Mouse (Mus musculus) frontal cortex, adult 2 months (tissue): ENCODE measurements around the gene Ccm2. TPM values are rescaled to one million over a fixed set of nuclear protein-coding genes. Genes with fewer than 3 reads are reported as not detected.

ENCODE experiments used
- DNase-seq, 2 experiments: peaks; one replicate each; pipeline ENCODE4 v3.0.0; 2022; ENCODE audit warnings: low spot score in 1 of 2; ENCODE audit errors: extremely low spot score in 1 of 2
- polyA plus RNA-seq: library from polyadenylated mRNA; depleted of rRNA; stranded (reverse); fragments of >200 nt; gene quantifications from 2 replicates; pipeline ENCODE4 v1.2.3, GENCODE M21; 2012

The Ccm2 gene
- polyA plus RNA-seq, 1 experiment = 88.2 TPM

DNA sequence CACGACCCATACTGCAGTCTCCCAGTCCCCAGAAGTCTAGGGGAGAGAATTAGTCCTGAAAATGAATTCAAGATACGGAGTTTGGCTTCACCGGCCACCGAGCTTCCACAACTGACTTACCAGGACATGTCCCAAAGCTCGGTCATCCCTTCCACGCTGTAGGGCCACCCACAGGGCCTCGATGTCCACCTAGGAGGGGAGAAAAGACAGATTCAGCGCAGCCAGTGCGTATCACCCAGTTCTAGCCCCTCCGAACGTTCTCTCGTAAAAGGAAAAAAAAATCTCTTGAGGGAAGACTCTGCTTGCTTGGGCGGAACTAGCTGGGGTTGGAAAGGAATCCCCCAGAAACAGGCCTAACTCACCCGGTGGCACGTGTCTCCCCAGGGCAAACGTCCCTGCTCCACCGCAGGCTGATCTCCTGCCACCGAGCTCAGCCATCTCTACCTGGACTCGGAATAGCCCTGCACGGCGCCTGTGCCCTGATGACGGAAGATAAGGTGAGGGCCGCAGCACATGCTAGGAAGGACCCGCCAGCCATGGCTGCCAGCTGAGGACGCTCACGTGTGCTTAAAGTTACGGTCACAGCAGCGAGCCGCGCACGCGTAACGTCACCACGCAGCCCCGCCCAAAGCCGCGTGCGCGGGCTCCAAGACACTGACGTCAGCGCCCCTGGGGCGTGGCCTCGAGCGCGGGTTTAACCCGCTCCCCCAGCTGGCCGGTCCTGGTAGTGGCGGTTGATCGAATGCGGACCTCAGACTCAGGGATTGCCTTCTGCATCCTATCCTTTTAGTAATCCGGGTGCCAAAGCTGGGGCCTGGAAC lies 18.3 kb upstream of the Ccm2 start:
- peak; percentile 93 to 99 for DNase-seq

DNA sequence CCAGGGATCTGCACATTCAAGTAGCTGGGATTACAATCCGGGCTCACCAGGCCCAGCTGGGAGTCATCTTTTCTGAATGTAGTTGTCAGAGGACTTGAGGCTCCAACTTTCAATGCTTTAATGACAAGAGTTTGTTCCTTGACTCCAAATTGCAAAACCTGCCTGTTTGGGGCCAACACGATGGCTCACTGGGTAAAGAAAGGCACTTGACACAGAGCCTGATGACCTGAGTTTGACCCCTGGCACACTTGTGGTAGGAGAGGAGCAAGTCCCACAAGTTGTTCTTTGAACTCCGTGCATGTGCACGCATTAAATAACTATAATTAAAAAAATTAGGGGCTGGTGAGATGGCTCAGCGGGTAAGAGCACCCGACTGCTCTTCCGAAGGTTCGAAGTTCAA lies 16.7 kb upstream of the Ccm2 start:
- DNase-seq = no peak

DNA sequence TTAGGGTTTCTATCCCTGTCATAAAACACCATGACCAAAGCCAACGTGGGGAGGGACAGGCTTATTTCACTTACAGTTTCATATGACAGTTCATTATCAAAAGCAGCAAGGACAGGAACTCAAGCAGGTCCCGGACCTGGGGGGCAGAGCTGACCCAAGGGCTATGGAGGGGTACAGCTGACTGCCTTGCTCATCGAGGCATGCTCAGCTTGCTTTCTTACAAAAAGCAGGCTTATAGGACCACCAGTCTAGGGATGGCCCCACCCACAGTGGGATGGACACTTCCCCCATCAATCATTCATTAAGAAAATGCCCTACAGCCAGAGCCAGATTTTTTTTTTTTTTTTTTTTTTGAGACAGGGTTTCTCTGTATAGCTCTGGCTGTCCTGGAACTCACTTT lies 15.9 kb upstream of the Ccm2 start:
- DNase-seq = no peak

DNA sequence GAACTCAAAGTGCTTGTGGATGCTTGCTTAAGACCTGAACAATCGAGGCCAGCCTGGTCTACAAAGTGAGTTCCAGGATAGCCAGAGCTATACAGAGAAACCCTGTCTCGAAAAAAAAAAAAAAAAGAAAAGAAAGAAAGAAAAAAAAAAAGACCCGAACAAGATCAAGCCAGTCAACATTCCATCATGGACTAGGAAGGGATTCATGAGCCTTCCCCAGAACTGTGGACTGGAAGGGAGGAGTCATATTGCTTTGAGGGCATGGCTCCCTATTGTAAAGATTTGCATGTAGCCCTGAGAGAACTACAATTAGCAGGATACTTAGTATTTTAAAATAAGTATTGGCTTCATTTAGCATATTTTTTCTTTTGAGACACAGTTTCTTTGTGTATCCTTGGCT lies 2.0 kb upstream of the Ccm2 start:
- no peak for DNase-seq

DNA sequence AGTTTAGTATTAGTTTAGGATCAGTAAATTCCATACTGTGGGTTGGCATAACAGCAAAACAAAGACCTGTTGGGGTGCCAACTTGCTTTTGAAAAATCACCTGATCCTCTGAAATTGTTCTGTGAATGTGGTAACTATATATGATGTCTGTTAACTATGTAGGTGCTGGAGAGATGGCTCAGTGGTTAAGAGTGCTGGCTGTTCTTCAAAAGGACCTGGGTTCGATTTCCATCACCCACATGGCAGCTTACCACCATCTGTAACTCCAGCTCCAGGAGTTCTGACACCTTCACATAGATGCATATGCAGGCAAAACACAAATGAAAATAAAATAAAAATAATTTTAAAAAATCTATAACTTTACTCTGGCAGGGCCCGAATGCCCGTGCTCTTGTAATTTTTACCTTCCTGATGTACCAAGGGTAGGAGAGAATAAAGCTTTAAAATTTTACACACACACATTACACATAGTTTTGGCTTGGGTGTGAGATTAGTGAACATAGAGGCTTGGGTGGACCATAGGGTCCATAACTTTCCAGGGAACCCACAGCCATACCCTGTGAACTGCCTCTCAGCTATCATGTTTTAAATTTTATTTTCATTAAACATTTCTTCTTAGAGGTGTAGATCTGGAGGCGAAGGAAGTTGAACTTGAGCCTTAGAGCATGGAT lies 1.4 kb upstream of the Ccm2 start:
- no peak for DNase-seq

DNA sequence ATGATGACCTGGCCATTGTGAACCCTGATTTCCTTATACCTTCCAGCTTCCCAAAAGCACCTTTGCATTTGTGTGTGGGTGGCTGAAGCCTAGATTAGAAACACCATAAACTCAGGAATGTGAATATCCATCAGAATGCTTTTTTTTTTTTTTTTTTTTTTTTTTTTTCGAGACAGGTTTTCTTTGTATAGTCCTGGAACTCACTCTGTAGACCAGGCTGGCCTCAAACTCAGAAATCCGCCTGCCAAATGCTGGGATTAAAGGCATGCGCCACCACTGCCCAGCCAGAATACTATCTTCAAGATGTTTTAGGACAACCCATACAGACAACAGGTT lies 862 bp upstream of the Ccm2 start:
- DNase-seq = no peak

DNA sequence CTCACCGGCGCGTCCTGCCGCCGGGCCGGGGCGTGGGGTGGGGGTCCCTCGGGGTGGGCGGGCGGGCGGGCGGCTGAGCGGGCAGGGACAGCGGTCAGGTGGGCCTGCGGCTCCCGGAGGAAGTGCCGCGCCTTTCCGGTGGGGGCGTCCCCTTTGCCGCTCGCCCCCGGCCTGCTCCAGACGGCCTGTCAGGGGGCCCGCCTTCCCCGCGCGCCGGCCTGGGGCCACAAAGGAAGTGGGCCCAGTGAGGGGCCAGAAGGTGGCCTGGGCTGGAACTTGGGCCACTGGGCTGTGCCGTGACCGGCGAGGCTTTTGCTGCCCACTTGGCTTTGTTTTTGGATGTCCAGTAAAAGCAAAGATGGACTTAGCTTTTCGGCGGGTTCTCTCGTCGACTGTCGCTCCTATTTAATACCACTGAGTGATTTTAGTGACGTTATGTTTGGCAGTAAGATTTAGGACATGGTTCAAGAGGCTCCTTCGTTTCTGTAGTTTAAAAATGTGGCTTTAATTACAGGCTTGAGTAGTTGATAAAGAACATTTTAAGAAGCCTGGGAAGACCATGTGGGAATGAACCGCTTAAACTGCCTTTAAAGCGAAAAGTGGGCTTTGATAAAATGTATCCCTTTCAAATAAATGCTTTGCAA lies 472 bp downstream of the Ccm2 start:
- peak in 1 of 2 experiments; percentile 28 for DNase-seq

DNA sequence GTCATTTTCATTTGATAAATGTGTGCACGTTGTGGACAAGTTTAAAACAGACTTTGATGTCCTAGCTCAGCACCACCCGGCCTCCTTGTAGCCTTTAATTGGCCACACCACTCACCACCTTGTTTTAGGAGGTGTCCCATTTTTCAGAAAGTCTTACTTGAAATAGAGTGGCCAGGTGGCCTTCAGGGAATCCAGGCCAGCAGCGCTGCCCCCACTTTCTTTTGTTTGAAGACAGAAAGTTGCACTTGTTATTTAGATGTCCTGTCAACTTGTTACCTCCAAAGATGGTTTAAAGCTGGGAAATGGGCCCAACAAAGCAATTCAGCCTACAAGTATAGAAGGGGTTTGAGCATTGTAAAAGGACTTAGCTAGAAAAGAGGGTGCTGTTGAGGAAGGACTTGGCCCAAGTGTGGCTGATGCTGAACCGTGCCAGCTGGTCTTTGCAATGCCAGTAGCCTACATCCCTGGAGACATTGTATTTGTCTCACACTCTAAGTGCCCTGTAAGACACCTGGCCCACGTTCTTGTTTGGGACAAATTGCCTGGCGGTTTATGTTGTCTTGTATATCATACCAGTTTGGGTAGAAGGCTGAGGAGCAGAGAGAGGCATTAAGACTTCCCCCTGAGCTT lies 1.1 kb downstream of the Ccm2 start:
- DNase-seq = no peak

DNA sequence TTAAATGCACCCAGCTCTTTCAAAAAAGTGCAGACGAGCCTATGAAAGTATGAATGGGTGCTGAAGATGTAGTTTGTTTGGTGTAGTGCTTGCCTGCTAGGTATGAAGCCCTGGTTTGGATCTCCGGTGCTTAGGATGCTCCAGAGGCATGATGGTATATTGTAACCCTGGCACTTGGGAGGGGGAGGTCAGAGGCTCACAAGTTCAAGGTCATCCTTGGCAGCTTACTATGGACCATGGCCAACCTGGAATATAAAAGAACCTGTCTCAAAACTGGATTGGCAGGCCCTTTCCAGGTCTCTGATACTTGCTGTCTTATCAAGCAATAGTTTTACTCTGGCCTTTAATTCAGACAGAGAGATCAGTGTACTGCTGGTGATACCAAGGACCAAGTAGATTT lies 3.1 kb downstream of the Ccm2 start:
- no peak for DNase-seq

DNA sequence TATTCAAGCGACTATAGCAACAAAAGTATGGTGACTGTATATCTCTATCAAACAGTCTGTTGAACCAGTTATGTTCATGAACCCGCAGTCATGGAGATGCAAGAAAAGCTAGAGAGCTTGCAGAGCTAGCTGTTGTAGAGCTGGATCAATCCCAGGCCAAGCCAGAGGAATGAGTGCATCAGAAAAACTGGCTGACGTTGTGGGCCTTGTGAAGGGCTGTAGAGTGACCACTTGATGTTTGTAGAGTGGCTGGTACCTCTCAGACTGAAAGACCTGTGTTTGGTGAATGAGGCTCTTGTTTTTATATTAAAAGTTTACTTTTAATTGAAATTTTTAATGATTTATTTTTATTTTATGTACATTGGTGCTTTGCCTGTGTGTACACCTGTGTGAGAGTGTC lies 3.5 kb downstream of the Ccm2 start:
- no peak for DNase-seq

DNA sequence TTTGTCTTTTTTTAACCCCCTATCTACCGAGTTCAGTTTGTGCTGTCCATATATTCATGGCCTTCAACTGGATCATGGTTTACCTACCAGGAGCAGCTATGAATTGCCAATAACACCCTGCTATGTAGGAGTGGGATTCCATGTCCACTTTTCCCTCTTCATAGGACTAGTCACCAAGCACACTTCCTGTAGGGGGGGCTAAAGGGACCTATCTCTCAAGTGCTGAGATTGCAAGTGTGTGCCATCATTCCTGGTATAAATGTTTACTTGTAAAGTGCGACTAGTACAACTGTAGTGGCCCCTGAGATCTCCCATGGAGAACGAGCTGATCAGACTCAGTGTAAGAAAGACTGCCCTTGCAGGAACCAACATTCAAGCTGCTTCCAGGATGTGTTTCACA lies 11.5 kb downstream of the Ccm2 start:
- DNase-seq = no peak

DNA sequence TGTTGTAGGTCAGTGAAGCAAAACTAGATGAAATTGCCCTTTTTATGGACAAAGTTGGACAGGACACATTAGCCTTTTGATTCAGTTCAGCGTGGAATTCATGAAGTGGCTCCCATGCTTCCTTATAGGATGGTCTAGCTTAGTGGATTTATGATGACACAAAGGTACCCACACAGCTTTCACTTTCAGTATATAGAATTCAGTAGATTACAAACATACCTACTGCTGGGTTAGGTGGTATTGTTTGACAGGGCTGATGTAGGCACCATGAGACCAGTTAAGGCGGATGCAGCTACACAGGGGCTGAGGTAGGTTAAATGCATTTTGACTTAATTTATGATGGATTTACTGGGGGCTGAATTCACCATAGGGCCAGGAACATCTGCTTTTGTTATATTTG lies 13.3 kb downstream of the Ccm2 start:
- DNase-seq = no peak

DNA sequence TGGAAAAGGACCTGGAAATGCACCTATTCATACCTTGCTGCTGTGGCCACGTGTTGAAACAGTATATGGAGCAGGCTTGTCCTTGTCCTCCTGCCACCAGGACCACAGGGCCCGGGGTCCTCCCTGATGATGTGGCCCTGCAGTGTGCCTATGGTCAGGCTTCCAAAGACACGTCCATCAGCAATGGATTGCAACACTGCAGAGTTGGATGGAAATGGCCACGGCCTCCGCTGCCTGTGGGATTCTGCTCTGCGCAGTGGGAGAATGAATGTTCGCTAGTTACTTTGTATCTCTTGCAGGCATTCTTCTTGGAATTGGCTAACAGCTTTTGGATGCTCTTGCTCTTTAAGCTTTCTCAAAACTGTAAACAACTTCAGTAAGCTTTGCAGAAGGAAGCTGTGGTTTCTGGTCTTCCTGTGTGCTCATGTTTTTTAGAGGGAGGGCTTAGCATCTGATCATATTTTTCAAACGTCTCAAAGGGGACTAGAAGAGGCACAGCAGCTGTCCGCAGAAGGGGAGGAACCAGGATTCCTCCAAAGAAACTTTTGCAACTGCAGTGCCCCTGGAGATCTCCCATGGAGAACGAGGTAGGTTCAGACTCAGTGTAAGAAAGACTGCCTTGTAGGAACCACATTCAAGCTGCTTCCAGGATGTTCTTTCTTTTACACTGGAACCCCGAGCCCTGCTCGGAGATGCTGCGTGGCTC lies 14.1 kb downstream of the Ccm2 start:
- no peak for DNase-seq

DNA sequence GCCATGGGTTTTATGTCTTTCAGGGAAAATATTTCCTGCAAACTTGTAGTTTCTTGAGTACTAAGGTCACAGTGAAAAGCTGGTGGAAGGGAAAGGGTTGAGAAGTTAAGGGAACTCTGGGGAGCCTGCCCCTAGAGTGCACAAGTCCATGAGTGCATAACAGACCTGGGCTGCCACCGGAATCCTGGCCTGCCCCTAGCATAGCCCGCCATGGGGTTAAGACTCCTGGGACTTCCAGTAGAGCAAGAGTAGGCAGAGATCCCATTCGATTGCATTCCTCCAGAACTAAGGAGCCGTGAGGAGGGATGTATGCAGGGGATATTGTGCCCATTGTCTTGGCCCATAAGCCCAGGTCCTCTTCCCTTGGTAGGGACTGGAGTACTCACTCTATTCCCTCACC lies 14.8 kb downstream of the Ccm2 start:
- DNase-seq = no peak

DNA sequence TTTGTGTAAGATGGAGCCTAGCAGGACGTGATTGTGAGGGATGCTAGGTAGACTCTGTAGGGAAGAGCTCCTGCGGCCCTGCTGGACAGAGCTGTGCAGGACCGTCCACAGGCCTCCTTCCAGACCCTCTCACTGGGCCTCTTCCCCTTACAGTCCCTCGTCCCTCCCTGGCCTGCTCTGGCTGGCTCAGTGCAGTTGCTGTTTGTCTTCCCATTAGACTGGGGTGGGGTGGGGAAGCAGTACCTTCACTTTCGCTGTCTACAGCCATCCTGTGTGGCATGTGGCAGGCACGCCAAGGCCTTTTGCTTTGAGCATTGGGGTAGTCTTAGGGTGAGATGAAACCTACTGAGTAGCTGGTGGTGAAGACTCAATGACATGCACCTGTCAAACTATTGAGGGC lies 15.7 kb downstream of the Ccm2 start:
- no peak for DNase-seq

DNA sequence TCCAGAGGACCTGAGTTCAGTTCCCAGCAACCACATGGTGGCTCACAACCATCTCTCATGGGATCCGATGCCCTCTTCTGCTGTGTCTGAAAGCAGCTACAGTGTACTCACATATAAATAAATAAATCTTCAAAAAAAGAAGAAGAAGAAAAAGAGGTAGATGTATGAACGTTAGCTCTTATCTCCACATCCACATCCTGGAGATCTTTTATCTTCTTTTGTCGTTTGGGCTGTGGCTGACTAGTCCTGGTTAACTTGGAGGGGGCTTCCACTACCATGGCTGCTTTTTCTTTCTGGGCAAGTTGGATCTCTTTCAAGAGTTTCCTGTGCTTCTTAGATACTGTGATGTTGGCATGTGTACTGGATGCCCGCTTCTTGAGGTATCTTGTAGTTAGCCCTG lies 16.5 kb downstream of the Ccm2 start:
- no peak for DNase-seq

DNA sequence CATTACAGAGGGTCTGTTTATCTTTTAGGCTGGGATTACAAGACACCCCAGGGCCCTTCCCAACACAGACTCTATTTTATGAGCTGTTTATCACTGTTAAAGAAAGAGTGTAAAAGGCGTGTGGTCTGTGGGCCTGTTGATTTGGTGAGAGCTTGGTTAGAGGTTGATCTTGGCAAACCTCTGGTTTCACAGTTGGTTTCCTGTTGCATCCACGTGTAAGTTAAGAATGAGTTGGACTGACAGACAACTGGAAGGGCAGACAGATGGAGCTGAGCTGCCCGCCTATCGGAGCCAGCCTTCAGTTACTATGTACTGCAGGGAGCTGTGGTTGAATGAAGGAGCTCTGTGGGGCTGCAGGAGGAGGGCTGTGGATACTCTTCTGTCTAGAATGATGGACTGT lies 19.8 kb downstream of the Ccm2 start:
- DNase-seq = no peak

DNA sequence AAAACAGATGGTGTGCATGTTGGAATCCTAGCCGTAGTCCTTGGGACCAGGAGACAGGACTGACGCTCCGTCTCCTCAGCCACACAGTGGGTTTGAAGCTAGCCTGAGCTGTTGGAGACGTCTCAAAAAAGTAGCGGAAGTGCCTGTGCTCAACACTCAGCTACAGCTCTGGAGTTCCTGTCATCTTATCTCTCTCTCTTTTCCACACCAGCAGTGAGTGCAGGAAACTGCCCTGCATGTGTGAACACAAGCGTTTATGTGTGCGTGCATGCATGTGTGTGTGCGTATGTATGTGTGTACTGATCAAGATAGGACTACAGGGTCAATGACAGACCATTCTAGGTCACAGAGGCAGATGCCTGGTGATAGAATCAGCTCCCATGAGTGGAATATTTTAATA lies 21.3 kb downstream of the Ccm2 start:
- DNase-seq = no peak

DNA sequence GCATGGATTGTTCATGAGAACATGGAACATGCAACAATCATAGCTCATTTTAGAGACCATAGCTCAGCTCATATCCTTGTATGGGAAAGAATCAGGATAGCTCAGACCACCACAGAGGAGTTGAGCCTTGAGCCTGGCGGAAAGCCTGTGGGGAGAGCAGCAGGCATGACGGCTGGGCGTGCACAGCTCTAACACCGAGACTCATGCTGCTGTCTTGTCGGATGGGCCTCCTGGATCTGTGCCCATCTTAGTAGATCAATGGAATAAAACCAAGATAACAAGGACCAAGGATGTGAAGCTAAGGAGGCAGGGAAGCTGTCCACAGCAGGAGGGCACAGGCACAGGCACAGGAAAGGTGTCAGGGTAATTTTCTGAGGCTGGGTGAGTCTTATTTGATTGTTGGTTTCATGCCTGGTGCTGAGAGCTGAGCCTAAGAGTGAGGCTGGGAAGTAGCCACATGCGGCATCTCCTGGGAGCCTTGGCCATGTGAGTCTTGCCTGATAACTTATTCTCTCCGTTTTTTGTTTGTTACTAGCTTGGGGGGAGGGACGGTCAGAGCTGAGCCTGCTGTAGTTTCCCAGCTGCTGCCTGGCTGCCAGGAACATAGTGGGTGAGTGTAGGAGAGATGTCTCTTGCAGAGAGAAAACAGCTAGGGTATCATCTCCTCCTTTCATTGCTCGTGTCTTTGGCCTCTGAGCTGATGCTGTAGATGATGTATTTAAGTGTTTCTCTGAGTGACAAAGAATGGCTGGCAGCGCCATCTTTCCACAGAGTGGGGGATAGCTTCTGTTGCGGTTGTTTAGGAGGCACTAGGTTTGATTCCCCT lies 22.1 kb downstream of the Ccm2 start:
- DNase-seq = peak in 1 of 2 experiments; percentile 65

DNA sequence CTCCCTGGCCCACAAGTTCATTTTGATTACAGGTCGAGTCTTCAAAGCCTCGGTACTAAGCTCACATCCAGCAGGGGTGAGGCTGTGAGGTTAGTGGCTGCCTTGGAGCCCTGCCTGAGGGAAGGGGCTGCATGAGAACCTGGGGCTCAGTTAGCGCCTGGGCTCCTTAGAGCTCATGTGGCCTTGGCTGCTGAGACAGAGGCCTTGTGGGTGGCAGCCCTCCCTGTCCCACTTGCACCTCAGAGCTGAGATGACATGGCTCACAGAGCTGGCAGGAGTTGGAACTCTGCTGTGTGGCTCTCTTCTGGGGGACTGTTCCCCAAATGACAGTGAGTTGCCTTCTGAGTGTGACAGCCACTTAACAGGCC lies 22.7 kb downstream of the Ccm2 start:
- no peak for DNase-seq
